Mouse (Mus musculus) erythroblast, embryonic 14.5 days (primary cell): ENCODE data around the gene Ptprd.

Experiments
- GATA1 ChIP-seq: IDR thresholded peaks from 2 replicates; pipeline ENCODE4 v1.6.1; 2012; ENCODE audit warnings: low read length, inconsistent platforms, mixed read lengths
- TAL1 ChIP-seq: IDR thresholded peaks from 3 replicates; pipeline ENCODE4 v1.6.1; 2012; ENCODE audit warnings: low read length, inconsistent platforms, mixed read lengths

- no peak for TF ChIP-seq GATA1
- no peak for TF ChIP-seq TAL1
Measured at GRCm38 (mm10) chr4:78205018-78205417, 6.7 kb downstream of the Ptprd start.
